Mouse (Mus musculus): ENCODE results near the gene Etfrf1. TPM values are rescaled to one million over a fixed set of nuclear protein-coding genes. Genes with fewer than 3 reads are reported as not detected.

Etfrf1 gene
- polyA plus RNA-seq, 1 experiment from 2014 or later: 23.2 TPM

DNA sequence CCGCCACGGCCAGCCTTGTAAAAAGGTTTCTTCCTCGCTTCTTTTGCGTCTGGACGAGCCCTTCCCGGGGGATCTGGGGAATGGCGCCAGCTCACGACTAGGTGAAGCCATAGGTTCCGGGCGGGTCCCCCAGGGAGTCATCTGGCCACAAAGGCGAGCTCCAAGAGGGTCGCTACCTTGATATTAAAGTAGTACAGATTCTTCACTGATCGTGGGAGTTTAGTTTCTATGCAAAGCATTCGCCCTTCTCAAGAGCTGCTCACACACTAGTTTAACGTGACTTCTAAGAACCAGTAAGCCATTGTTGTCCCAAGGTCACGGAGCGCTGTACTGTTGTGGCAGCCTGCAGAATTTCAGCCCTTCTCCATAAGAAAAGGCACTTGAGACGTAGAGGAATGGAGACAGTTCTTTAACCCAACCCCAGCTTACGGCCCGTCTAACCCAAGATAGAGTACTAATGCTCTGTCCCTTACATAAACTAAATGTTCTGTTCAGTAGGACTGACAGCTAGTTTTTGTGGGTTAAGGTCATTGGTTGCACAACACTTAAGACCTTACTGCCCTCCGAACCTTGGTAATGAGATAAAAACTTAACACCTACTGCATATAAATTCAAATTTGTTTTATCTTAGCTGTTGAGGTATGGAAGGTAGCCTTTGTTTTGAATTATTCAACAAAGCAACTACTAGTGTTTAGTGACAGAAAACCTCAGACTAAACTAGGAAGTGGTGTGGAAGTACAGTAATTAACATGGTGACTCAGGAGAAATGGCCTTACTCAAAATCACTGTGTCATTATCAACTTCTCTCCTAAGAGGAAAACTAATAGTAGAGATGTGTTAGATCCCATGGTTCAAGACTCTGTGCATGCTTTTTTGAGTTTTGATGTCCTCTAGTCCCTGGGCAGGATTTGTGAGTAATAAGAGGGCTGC is 707 bp downstream of the Etfrf1 start:
- peak overlapping the region; percentile 58 for H3K4me2 ChIP-seq (ENCODE audit: low read length)
- peak; percentile 44 for ATAC-seq
- H3K4me1 ChIP-seq (ENCODE audit: control insufficient read depth, insufficient read depth, low read length): peaks cover 4% of the 10 kb centered on the region; the same call in 1 of the 2 replicates
- H3K9ac ChIP-seq (ENCODE audit: low read length): peak overlapping the region; percentile 74
- H3K36me3 ChIP-seq (ENCODE audit: control insufficient read depth, insufficient read depth, low read length): peaks cover 4% of the 10 kb centered on the region; the same call in 1 of the 2 replicates
- DNase-seq (ENCODE audit: low spot score): no peak
- H3K4me3 ChIP-seq (ENCODE audit: low read depth, low read length): peak overlapping the region; percentile 45
- 4% methylated on average over 21 of the region's 21 CpGs for WGBS
- H3K27me3 ChIP-seq (replicated peaks; ENCODE audit: control insufficient read depth, insufficient read depth, low read length): no peaks in the 10 kb centered on the region
- no peaks in the 10 kb centered on the region for H3K9me3 ChIP-seq (replicated peaks; ENCODE audit: control insufficient read depth, low read length)
- peak overlapping the region; percentile 91 for H3K27ac ChIP-seq (ENCODE audit: low read depth, low read length)

DNA sequence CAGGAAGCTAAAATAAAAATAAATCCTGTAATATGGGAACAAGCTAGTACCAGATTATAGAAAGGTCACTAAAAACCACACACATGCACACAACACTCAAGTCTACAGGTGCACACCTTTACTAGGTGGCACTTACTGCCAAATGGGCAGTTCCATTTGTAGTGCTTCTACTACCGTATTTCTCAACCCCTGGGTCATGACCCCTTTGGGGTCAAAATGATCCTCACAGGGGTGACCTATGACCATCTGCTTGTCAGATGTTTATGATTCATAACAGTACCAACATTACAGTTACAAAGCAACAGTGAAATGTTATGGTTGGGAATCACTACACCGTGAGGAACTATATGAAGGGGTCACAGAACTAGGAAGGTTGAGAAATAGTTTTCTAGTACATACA is 3.0 kb downstream of the Etfrf1 start:
- Histone ChIP-seq H3K4me2 (ENCODE audit: low read length) (no peak overlapping the region), H3K27me3 (replicated peaks; ENCODE audit: control insufficient read depth, insufficient read depth, low read length) (no peaks in the 10 kb centered on the region), H3K36me3 (ENCODE audit: control insufficient read depth, insufficient read depth, low read length) (peaks cover 12% of the 10 kb centered on the region), H3K4me1 (ENCODE audit: control insufficient read depth, insufficient read depth, low read length) (peaks cover 4% of the 10 kb centered on the region; the same call in 1 of the 2 replicates), H3K27ac (ENCODE audit: low read depth, low read length) (no peak overlapping the region), H3K9me3 (replicated peaks; ENCODE audit: control insufficient read depth, low read length) (no peaks in the 10 kb centered on the region), H3K4me3 (ENCODE audit: low read depth, low read length) (no peak overlapping the region), H3K9ac (ENCODE audit: low read length) (no peak overlapping the region)
- ATAC-seq: no peak
- 91% methylated on average over 2 of the region's 2 CpGs for WGBS
- DNase-seq (ENCODE audit: low spot score): no peak

DNA sequence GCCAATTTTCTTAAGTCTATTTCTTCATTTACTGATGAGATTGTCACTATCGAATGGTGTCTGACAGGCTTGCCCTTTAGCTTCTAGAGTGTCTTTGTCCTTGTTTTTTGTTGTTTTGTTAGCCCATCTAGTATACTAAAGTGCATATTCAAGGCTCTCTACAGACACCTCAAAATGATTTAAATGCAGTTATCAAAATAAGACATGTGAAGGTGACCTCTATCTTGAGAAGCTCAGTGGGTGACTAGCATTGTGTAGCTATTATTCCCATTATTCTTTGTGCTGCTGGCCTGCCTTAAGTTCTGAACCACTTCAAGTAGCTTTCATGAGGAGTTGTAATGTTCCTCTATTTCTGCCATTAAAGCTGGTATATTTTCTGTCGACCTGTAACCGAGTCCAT is 4.9 kb downstream of the Etfrf1 start:
- no peak overlapping the region for H3K27ac ChIP-seq (ENCODE audit: low read depth, low read length)
- WGBS: 92% methylated on average over 3 of the region's 3 CpGs
- peaks cover 24% of the 10 kb centered on the region for H3K36me3 ChIP-seq (ENCODE audit: control insufficient read depth, insufficient read depth, low read length)
- no peak overlapping the region for H3K4me3 ChIP-seq (ENCODE audit: low read depth, low read length)
- peaks cover 4% of the 10 kb centered on the region; the same call in 1 of the 2 replicates for H3K4me1 ChIP-seq (ENCODE audit: control insufficient read depth, insufficient read depth, low read length)
- ATAC-seq: no peak
- DNase-seq (ENCODE audit: low spot score): no peak
- H3K9ac ChIP-seq (ENCODE audit: low read length): no peak overlapping the region
- H3K9me3 ChIP-seq (replicated peaks; ENCODE audit: control insufficient read depth, low read length): no peaks in the 10 kb centered on the region
- no peak overlapping the region for H3K4me2 ChIP-seq (ENCODE audit: low read length)
- no peaks in the 10 kb centered on the region for H3K27me3 ChIP-seq (replicated peaks; ENCODE audit: control insufficient read depth, insufficient read depth, low read length)

DNA sequence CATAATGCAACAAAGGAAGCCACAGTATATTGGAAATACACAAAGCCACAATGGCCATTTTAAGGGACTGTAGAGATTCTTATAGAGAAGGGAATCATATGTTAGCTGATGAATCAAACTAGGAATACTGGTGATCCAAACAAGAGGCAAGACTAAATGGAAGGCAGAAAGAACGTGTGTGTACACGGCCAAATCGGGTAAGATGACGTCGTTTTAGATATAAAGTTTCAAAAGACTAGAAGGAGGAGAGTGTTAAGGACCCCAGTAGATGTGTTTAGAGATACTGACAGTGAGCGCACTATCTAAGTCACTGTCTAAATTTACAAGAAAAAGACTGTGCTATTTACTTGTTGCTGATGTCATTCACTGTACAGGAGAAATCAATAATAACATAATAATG is 13.3 kb downstream of the Etfrf1 start:
- Histone ChIP-seq H3K4me2 (ENCODE audit: low read length) (no peak overlapping the region), H3K27me3 (replicated peaks; ENCODE audit: control insufficient read depth, insufficient read depth, low read length) (no peaks in the 10 kb centered on the region), H3K9ac (ENCODE audit: low read length) (no peak overlapping the region), H3K4me3 (ENCODE audit: low read depth, low read length) (no peak overlapping the region), H3K4me1 (ENCODE audit: control insufficient read depth, insufficient read depth, low read length) (no peaks in the 10 kb centered on the region), H3K36me3 (ENCODE audit: control insufficient read depth, insufficient read depth, low read length) (peaks cover 19% of the 10 kb centered on the region), H3K9me3 (replicated peaks; ENCODE audit: control insufficient read depth, low read length) (no peaks in the 10 kb centered on the region), H3K27ac (ENCODE audit: low read depth, low read length) (no peak overlapping the region)
- ATAC-seq: no peak
- 87% methylated on average over 6 of the region's 6 CpGs for WGBS
- DNase-seq (ENCODE audit: low spot score): no peak

DNA sequence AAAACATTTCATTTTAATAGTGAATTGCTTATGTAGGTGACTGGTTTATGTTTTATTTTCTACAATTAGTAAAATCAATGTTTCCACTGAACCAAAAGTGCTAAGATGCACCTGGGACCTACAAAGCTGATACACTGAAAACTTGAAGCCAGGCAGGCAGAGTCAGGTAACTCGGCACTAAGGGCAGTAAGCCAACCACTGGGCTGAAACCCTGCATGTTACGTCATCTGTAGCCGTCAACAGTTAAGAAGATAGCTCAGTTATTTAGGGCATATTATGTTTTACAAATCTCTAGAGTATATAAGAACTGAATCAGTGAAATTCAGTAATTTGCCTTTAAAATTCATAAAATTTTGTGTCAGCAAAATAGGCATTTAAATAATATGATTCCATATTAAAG is 15.4 kb downstream of the Etfrf1 start:
- Histone ChIP-seq H3K27ac (ENCODE audit: low read depth, low read length) (no peak overlapping the region), H3K4me1 (ENCODE audit: control insufficient read depth, insufficient read depth, low read length) (no peaks in the 10 kb centered on the region), H3K4me3 (ENCODE audit: low read depth, low read length) (no peak overlapping the region), H3K27me3 (replicated peaks; ENCODE audit: control insufficient read depth, insufficient read depth, low read length) (no peaks in the 10 kb centered on the region), H3K9ac (ENCODE audit: low read length) (no peak overlapping the region), H3K36me3 (ENCODE audit: control insufficient read depth, insufficient read depth, low read length) (peaks cover 16% of the 10 kb centered on the region; the same call in 1 of the 2 replicates), H3K4me2 (ENCODE audit: low read length) (no peak overlapping the region), H3K9me3 (replicated peaks; ENCODE audit: control insufficient read depth, low read length) (no peaks in the 10 kb centered on the region)
- ATAC-seq (no peak), DNase-seq (ENCODE audit: low spot score) (no peak)
- 94% methylated on average over 3 of the region's 3 CpGs for WGBS

DNA sequence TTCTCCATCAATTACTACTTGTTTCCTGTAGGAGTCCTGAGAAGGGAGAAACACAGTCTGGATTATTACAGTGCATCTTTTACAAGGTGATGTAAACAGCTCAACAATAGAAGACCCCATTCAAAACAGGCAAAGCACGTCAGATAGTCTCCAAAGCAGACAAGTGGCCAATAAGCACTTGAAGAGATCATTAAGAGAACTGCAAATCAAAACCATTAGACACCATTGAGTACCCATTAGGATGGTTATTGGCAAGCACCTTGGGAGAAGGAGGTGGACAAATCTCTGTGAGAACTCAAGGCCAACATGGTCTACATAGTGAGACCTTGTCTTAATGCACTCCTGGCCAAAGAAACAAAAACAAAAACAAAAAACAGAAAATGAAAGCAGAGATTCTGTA is 23.5 kb downstream of the Etfrf1 start:
- ATAC-seq (no peak), DNase-seq (ENCODE audit: low spot score) (no peak)
- H3K4me1 ChIP-seq (ENCODE audit: control insufficient read depth, insufficient read depth, low read length): no peaks in the 10 kb centered on the region
- H3K9me3 ChIP-seq (replicated peaks; ENCODE audit: control insufficient read depth, low read length): no peaks in the 10 kb centered on the region
- H3K4me2 ChIP-seq (ENCODE audit: low read length): no peak overlapping the region
- H3K4me3 ChIP-seq (ENCODE audit: low read depth, low read length): no peak overlapping the region
- H3K9ac ChIP-seq (ENCODE audit: low read length): no peak overlapping the region
- WGBS: 62% methylated on average over 1 of the region's 1 CpGs
- H3K36me3 ChIP-seq (ENCODE audit: control insufficient read depth, insufficient read depth, low read length): peaks cover 21% of the 10 kb centered on the region
- no peak overlapping the region for H3K27ac ChIP-seq (ENCODE audit: low read depth, low read length)
- H3K27me3 ChIP-seq (replicated peaks; ENCODE audit: control insufficient read depth, insufficient read depth, low read length): no peaks in the 10 kb centered on the region

DNA sequence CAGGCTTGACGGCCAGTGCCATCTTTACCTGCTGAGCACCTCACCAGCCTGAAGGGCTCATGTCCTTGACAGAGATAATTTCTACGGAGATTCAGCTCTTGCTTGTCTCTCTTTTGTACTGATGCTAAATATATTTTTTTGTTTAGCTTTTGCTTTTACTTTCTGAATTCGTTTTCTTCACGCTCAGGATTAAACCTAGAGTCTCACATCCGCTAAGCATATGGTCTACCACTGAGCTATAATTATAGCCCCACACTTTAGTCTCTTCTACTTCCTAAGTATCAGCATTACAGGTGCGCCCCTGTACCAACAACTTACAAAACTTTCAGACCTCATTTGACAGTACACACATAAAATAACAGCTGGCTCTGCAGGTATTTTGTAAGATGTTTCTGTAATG is 24.4 kb downstream of the Etfrf1 start:
- H3K4me1 ChIP-seq (ENCODE audit: control insufficient read depth, insufficient read depth, low read length): no peaks in the 10 kb centered on the region
- peaks cover 24% of the 10 kb centered on the region for H3K36me3 ChIP-seq (ENCODE audit: control insufficient read depth, insufficient read depth, low read length)
- no peaks in the 10 kb centered on the region for H3K27me3 ChIP-seq (replicated peaks; ENCODE audit: control insufficient read depth, insufficient read depth, low read length)
- no peak overlapping the region for H3K27ac ChIP-seq (ENCODE audit: low read depth, low read length)
- no peak overlapping the region for H3K4me3 ChIP-seq (ENCODE audit: low read depth, low read length)
- no peak overlapping the region for H3K4me2 ChIP-seq (ENCODE audit: low read length)
- ATAC-seq (no peak), DNase-seq (ENCODE audit: low spot score) (no peak)
- H3K9ac ChIP-seq (ENCODE audit: low read length): no peak overlapping the region
- H3K9me3 ChIP-seq (replicated peaks; ENCODE audit: control insufficient read depth, low read length): no peaks in the 10 kb centered on the region
- WGBS: 89% methylated on average over 6 of the region's 6 CpGs

DNA sequence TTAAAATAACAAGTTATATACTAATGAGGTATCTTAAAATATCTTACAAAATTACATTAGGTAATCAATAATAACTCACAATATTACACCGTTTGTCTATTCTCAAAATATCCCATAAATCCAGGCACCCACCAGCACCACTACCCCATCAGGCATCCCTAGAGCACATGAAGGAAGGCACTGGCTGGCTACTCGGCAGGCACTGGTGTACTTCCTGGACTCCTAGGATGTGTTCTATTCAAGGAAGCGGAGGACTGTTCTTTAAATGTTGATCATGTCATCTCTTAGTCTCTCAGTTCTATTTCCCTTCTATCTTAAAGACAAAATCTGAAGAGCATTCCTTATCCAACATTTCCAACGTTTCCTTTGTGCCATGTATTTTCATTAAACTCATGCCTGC is 26.2 kb downstream of the Etfrf1 start:
- peaks cover 19% of the 10 kb centered on the region; the same call in 1 of the 2 replicates for H3K36me3 ChIP-seq (ENCODE audit: control insufficient read depth, insufficient read depth, low read length)
- ATAC-seq: no peak
- H3K4me1 ChIP-seq (ENCODE audit: control insufficient read depth, insufficient read depth, low read length): no peaks in the 10 kb centered on the region
- H3K4me2 ChIP-seq (ENCODE audit: low read length): no peak overlapping the region
- no peak overlapping the region for H3K4me3 ChIP-seq (ENCODE audit: low read depth, low read length)
- H3K9ac ChIP-seq (ENCODE audit: low read length): no peak overlapping the region
- WGBS: 83% methylated on average over 4 of the region's 4 CpGs
- no peaks in the 10 kb centered on the region for H3K9me3 ChIP-seq (replicated peaks; ENCODE audit: control insufficient read depth, low read length)
- no peak overlapping the region for H3K27ac ChIP-seq (ENCODE audit: low read depth, low read length)
- no peak for DNase-seq (ENCODE audit: low spot score)
- H3K27me3 ChIP-seq (replicated peaks; ENCODE audit: control insufficient read depth, insufficient read depth, low read length): no peaks in the 10 kb centered on the region

DNA sequence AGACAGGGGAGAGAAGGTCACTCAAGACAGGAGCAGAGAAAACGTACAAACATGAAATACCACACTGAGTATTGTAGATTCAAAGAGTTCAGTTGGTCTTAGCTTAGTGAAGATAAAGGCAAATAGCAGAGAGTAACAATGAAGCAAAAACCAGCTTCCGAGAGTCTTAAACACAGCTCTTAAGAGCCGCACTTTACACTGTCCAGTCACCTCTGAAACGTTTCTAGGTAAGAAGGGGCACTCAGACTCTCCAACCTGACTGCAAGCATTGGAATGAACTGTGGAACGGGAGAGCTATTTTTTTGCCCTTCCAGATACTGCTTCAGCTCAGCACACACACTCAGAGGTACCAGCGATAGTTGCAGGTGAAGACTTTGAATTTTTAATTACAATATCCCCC is 29.4 kb downstream of the Etfrf1 start:
- Histone ChIP-seq H3K4me1 (ENCODE audit: control insufficient read depth, insufficient read depth, low read length) (no peaks in the 10 kb centered on the region), H3K27me3 (replicated peaks; ENCODE audit: control insufficient read depth, insufficient read depth, low read length) (no peaks in the 10 kb centered on the region), H3K9me3 (replicated peaks; ENCODE audit: control insufficient read depth, low read length) (no peaks in the 10 kb centered on the region), H3K27ac (ENCODE audit: low read depth, low read length) (no peak overlapping the region), H3K9ac (ENCODE audit: low read length) (no peak overlapping the region), H3K4me3 (ENCODE audit: low read depth, low read length) (no peak overlapping the region), H3K4me2 (ENCODE audit: low read length) (no peak overlapping the region), H3K36me3 (ENCODE audit: control insufficient read depth, insufficient read depth, low read length) (peaks cover 32% of the 10 kb centered on the region)
- ATAC-seq (no peak), DNase-seq (ENCODE audit: low spot score) (no peak)
- 89% methylated on average over 6 of the region's 6 CpGs for WGBS

Measured in forebrain, embryonic 14.5 days (tissue).